Mouse (Mus musculus): ENCODE results near the gene Ros1. TPM values are rescaled to one million over a fixed set of nuclear protein-coding genes. Genes with fewer than 3 reads are reported as not detected.

Gene Ros1
- not detected in 2 replicates for polyA plus RNA-seq (2015; fragmentation: Nextera tagmentation; extraction: Ambion mirVana)

DNA sequence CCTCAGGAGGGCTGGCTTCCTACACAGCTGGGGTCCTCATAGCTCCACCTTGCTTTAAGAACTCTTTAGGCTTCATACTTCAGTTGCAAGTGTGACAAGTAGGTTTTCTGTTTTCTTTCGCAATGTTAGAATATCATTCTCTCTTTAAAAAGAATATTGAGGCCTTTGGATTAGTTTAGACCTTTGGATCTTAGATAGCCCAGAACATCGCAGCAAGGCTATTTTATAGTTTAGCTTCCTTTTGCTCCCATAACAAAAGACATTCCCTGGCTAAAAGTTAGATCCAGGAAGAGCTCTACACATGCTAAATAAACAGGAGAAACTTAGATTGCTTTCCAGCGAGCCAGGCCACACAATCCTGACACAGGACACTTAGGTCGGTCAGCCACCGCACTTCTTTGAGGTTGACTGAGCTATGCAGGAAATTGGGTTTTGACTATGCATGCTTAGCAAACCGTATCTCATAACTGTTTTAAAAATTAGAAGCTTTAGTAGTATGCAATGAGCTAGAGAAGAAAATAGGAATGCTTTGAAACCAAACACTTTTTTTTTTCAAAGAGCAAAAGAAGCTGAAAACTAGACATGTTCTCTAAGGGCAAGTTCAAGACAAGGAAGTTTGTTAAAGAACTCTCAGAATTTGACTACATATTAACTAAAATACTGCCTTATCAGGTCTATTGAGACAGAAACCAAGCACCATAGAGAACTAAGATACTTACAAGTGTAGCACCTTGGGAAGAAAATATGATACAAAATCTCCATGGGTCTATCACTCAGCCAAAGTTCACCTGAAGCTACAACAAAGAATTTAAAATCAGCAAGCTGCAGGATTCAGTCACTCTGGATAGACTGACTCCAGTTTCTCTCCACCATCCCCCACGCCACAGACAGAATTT, at the start of gene Ros1:
Ros1 (minus strand) TSS at position 288 of the 896 bp plus-strand sequence.

DNA sequence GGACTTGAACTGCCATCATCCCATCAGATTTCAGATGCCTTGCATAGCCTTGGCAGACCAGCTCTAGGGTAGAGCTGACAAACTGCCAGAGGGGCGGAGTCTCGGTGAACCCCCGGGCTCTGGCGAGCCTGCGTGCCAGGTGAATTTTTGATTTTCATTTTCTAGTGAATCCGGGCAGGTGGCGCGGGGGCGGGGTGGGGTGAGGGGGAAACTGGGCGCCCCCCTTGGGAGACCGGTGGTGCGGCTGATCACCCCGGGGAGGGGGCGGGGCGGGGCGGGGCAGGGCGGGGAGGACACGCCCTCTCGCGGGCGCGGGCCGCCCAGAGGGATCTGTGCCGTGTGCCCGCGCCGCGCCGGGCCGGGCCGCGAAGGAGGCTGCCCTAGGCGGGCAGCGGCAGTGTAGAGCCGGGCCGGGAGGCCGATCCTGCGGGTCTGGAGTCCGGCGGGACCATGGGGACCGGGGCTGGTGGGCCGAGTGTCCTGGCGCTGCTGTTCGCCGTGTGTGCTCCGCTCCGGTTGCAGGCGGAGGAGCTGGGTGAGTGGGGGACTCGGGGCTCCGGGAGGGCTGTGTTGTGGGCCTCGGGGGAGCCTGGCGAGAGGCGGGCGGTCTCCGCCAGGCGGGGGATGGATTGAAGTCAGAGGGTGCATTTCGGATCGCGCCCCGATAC, 38.4 kb upstream of the Ros1 start, which contains the start of gene Dcbld1:
Dcbld1 (plus strand) TSS at position 319 of the 668 bp plus-strand sequence.

DNA sequence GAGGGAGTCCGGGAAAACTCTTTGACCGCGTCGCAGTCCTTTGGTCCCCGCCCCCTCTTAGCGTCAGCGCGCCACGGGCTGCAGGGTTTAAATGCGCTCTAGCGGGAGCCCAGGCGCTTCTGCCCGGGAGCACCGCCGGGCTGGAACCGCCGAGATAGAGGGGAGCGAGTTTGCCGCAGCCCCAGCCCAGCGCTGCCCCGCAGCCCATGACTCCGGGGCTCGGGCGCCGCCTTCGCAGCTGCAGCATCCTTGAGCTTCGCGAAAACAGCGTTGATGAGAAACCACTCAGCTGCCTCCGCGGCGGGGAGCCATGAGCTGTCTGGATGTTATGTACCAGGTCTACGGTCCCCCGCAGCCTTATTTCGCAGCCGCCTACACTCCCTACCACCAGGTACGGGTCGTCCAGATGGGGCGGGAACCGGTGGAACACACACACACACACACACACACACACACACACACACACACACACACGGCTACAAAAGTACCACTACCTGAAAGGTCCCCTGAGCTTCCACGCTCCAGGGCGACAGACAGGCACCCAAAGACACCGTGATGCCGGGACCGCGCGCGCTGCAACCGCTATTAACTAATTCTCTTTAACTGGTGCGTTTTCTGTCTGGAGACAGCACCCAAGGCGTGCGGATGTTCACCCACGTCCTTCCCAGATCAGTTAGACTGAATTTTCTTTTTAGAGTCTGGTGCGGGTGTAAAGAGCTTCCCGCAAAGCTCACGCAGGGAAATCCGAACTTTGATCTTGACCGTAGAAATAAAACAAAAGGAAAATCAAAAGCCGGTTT, 172.4 kb downstream of the Ros1 start, which contains the start of gene Vgll2:
Vgll2 (plus strand) TSS at position 90 of the 800 bp plus-strand sequence.

Small RNA genes within 50 kb of the gene (microRNA-seq; reads per million reads assigned to microRNA genes)
- gene Gm24084: not detected

Other genes starting within 250 kb of the Ros1 start
- gene Vgll2, start 172.7 kb downstream of the Ros1 start, polyA plus RNA-seq (2015; fragmentation: Nextera tagmentation; extraction: Ambion mirVana): not detected in 2 replicates
- gene Dcbld1, start 38.4 kb upstream of the Ros1 start, polyA plus RNA-seq (2015; fragmentation: Nextera tagmentation; extraction: Ambion mirVana): 5.8 and 6.7 TPM in 2 replicates
- gene Gm26741, start 163.5 kb upstream of the Ros1 start, polyA plus RNA-seq (2015; fragmentation: Nextera tagmentation; extraction: Ambion mirVana): not detected in 2 replicates
- gene Gopc, start 186.9 kb upstream of the Ros1 start, polyA plus RNA-seq (2015; fragmentation: Nextera tagmentation; extraction: Ambion mirVana): 12.9 and 14.5 TPM in 2 replicates
- not detected in 2 replicates for gene Nepn, start 193.7 kb upstream of the Ros1 start, polyA plus RNA-seq (2015; fragmentation: Nextera tagmentation; extraction: Ambion mirVana)
- gene Nus1, start 222.3 kb upstream of the Ros1 start, polyA plus RNA-seq (2015; fragmentation: Nextera tagmentation; extraction: Ambion mirVana): 9.2 and 10.4 TPM in 2 replicates